ENCODE assay signal across 22 mouse cellular contexts in the genomic region with DNA sequence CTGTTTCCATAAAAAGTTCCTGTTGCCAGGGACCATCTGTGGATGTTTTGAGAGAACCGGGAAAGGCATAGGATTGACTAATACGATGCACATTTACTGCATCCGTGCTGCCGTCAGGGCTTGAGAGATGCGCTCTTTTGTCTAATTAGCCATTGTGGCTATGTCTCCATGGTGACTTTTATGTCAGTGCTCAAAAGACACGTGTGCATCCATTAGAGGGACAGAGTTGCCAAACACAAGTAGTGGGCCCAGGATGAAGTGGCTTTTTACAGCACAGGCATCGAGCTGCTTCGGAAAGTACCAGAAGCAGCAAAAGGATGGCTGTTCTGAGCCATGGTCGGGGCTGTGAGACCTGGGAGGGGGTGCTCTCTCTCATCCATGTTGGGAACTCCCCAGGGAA. TPM values are rescaled to one million over a fixed set of nuclear protein-coding genes. Genes with fewer than 3 reads are reported as not detected.
DNase-seq lines count a peak whose midpoint lies in the region.
"Had no signal": no experiment of that assay in that cellular context is flagged by ENCODE, and none has a peak within 500 bp of the region (broad histone marks: within the 10 kb centered on the region; RNA-seq: fewer than 3 reads in every experiment).

No protein-coding gene starts in this region.

- no peaks in the 10 kb centered on the region for H3K36me3 ChIP-seq in heart, embryonic 10.5 days
- H3K36me3 ChIP-seq: heart, embryonic 13.5 days; intestine, embryonic 15.5 days; midbrain, embryonic 12.5 days had no signal

- H3K9me3 ChIP-seq in heart, embryonic 10.5 days, result no peaks in the 10 kb centered on the region; the same call in 1 of the 2 replicates
- H3K9me3 ChIP-seq: intestine, embryonic 15.5 days; midbrain, embryonic 12.5 days had no signal

- WGBS in heart, embryonic 10.5 days, result 81% methylated on average over 9 of the region's 9 CpGs

- peak; percentile 56 for DNase-seq in heart, adult 11 months
- DNase-seq in heart, embryonic 10.5 days (ENCODE audit: low spot score), result no peak
- peak; percentile 64 for DNase-seq in retina, postnatal 1 day
- DNase-seq in retina, embryonic 14.5 days (ENCODE audit: low spot score), result no peak
- DNase-seq in mesoderm, embryonic 11.5 days (ENCODE audit: low read depth, low spot score), result peak; percentile 47
- no peak for DNase-seq in kidney, adult 18-20 months
- DNase-seq in cerebellum, adult 8-10 months, result no peak
- DNase-seq: adrenal gland, adult 2 months; cerebellum, adult 18-20 months; gastrocnemius, postnatal 36 days; heart, postnatal 36 days; layer of hippocampus, postnatal 36 days; liver; lung, adult 2 months; lung, postnatal 36 days; thymus, postnatal 36 days had no signal

- peaks cover 2% of the 10 kb centered on the region; the same call in 1 of the 2 replicates for H3K4me1 ChIP-seq in heart, embryonic 10.5 days
- H3K4me1 ChIP-seq: intestine, embryonic 15.5 days had no signal

- H3K4me3 ChIP-seq in heart, embryonic 10.5 days, result no peak overlapping the region
- H3K4me3 ChIP-seq: heart, embryonic 13.5 days; intestine, embryonic 15.5 days; midbrain, embryonic 12.5 days had no signal

- no peaks in the 10 kb centered on the region for H3K27me3 ChIP-seq in heart, embryonic 10.5 days (ENCODE audit: insufficient read depth, poor library complexity, severe bottlenecking)
- H3K27me3 ChIP-seq: heart, embryonic 13.5 days; intestine, embryonic 15.5 days had no signal

- H3K27ac ChIP-seq in heart, embryonic 10.5 days, result no peak overlapping the region
- H3K27ac ChIP-seq: heart, embryonic 13.5 days; intestine, embryonic 15.5 days; midbrain, embryonic 12.5 days had no signal

RNA-seq across cellular contexts. Expression of a gene that starts 20.7 kb away (rescaled TPM):
- polyA plus RNA-seq in heart, embryonic 10.5 days (2016; fragmentation: Nextera tagmentation; extraction: Ambion mirVana), result not detected in 2 replicates
- polyA plus RNA-seq: adrenal gland, adult 2 months; cortical plate, adult 2 months; heart, embryonic 13.5 days; intestine, embryonic 15.5 days; kidney, embryonic 16.5 days; lung, adult 2 months; midbrain, embryonic 12.5 days; small intestine, adult 2 months had no signal

RNA-seq across cellular contexts. Expression of a gene that starts 53.9 kb away (rescaled TPM):
- 30.2 and 38.2 TPM in 2 replicates for polyA plus RNA-seq in heart, embryonic 10.5 days (2016; fragmentation: Nextera tagmentation; extraction: Ambion mirVana)

Comparison
In these comparisons a context has a peak if more than half of its experiments do, and no peak if none do; other contexts are left out.
1. DNase-seq: peak in heart, adult 11 months (single experiment), retina, postnatal 1 day (single experiment) and mesoderm, embryonic 11.5 days (single experiment); none in heart, embryonic 10.5 days (single experiment), retina, embryonic 14.5 days (single experiment), kidney, adult 18-20 months (single experiment) and cerebellum, adult 8-10 months (single experiment).